ENCODE assay signal across 8 mouse cellular contexts in the genomic region with DNA sequence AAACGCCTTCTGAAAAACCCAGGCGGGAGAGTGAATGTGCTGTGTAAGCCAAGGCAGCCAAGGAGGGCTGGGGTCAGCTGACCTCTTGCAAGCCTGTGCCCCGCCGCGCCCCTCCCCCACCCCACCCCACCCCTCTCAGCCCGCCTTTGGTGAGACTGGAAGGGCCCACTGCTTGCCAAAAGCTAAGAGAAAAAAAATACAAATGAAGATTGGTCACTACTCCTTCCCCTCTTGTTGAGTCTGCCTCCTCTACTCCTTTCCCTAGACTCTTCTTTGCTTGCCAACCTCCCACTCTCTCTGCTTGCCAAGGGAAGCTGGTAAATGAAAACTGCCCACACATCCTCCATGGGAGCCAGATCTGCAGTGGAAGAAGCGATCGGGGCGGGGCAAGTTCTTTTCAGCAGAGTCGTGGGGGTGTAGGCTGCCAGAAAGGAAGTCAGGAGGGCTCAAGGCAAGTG. TPM values are rescaled to one million over a fixed set of nuclear protein-coding genes. Genes with fewer than 3 reads are reported as not detected.
A peak's percentile ranks its signal among the peaks of the same experiment; 100 is the strongest.
DNase-seq lines count a peak whose midpoint lies in the region; ATAC-seq and TF ChIP-seq lines count a peak whose summit lies in the region.

No protein-coding gene starts in this region.

- H3K4me3 ChIP-seq in kidney, adult 2 months (ENCODE audit: insufficient read depth, low read depth, low read length) = no peak overlapping the region
- no peak overlapping the region for H3K4me3 ChIP-seq in stomach, embryonic 14.5 days (ENCODE audit: low read depth, low read length)

- H3K36me3 ChIP-seq in kidney, adult 2 months (ENCODE audit: control insufficient read depth, insufficient read depth, low read length) = no peaks in the 10 kb centered on the region
- H3K36me3 ChIP-seq in stomach, embryonic 14.5 days (ENCODE audit: control insufficient read depth, insufficient read depth, low read length) = no peaks in the 10 kb centered on the region

- DNase-seq in kidney, postnatal 10 days = peak; percentile 11
- no peak for DNase-seq in kidney, adult 2 months
- DNase-seq in embryo, embryonic 10.5 days (ENCODE audit: low spot score) = peak; percentile 64
- DNase-seq in heart, adult 9 months (ENCODE audit: low spot score in 2 of 2) = peak; percentile 0 to 2
- DNase-seq in layer of hippocampus, adult 9-10 months (ENCODE audit: low spot score) = peak; percentile 21
- no peak for DNase-seq in thymus, postnatal 4 days

- 9% methylated on average over 10 of the region's 10 CpGs for WGBS in kidney, adult 2 months
- 17% methylated on average over 8 of the region's 10 CpGs for WGBS in stomach, embryonic 14.5 days

- TF ChIP-seq CTCF in kidney, adult 2 months (conservative IDR thresholded peaks at IDR 0.05; ENCODE audit: insufficient read depth, insufficient read length, low read depth, low read length) = no peak

- no peaks in the 10 kb centered on the region for H3K27me3 ChIP-seq in kidney, adult 2 months (replicated peaks; ENCODE audit: control insufficient read depth, insufficient read depth, low read length)
- no peaks in the 10 kb centered on the region for H3K27me3 ChIP-seq in stomach, embryonic 14.5 days (ENCODE audit: control insufficient read depth, insufficient read depth, low read length)

- H3K4me1 ChIP-seq in kidney, adult 2 months (ENCODE audit: control insufficient read depth, insufficient read depth, low read length) = no peaks in the 10 kb centered on the region
- H3K4me1 ChIP-seq in stomach, embryonic 14.5 days (ENCODE audit: control insufficient read depth, insufficient read depth, low read length) = no peaks in the 10 kb centered on the region

- no peak overlapping the region for H3K27ac ChIP-seq in kidney, adult 2 months (ENCODE audit: insufficient read depth, low read depth, low read length)
- H3K27ac ChIP-seq in stomach, embryonic 14.5 days (ENCODE audit: low read length) = no peak overlapping the region

- ATAC-seq in megakaryocyte progenitor cell, adult 5-6 weeks (replicated peaks; ENCODE audit: poor library complexity) = 0 out of 2 replicates have a peak, but pooled peaks have one; percentile 29
- peak; percentile 42; the same call in 1 of the 2 replicates for ATAC-seq in stomach, embryonic 14.5 days (ENCODE audit: insufficient number of reproducible peaks, insufficient read depth, low FRiP score, low read depth)

- no peaks in the 10 kb centered on the region for H3K9me3 ChIP-seq in stomach, embryonic 14.5 days (ENCODE audit: control insufficient read depth, low read depth, low read length)

- no peak overlapping the region for H3K9ac ChIP-seq in stomach, embryonic 14.5 days (replicated peaks; ENCODE audit: low read depth, low read length)

- no peak for TF ChIP-seq POLR2A in kidney, adult 2 months (IDR thresholded peaks at IDR 0.05; ENCODE audit: low read depth, low read length)

- H3K4me2 ChIP-seq in stomach, embryonic 14.5 days (replicated peaks; ENCODE audit: low read depth, low read length) = no peak overlapping the region

RNA-seq across cellular contexts. Expression of a gene that starts 32.0 kb away (rescaled TPM):
- not detected in 2 replicates for polyA plus RNA-seq in kidney, adult 2 months (2012; rRNA removed)
- total RNA-seq in megakaryocyte progenitor cell, adult 5-6 weeks (2015) = 0.62 and 1.2 TPM in 2 replicates
- 0.29 and 0.61 TPM in 2 replicates for total RNA-seq in megakaryocyte progenitor cell, adult 5-6 weeks (2017)
- 1.3 and 1.5 TPM in 2 replicates for polyA plus RNA-seq in stomach, embryonic 14.5 days (2014; fragmentation: Nextera tagmentation; extraction: Ambion mirVana)

Comparison
In these comparisons a context has a peak if more than half of its experiments do, and no peak if none do; other contexts are left out.
1. DNase-seq: peak in kidney, postnatal 10 days (single experiment), embryo, embryonic 10.5 days (single experiment), heart, adult 9 months (2 of 2) and layer of hippocampus, adult 9-10 months (single experiment); none in kidney, adult 2 months (single experiment) and thymus, postnatal 4 days (single experiment).